Mouse (Mus musculus) spleen, adult 12 weeks (tissue): ENCODE data around the gene Zmynd11.

ENCODE experiments used
- DNase-seq: peaks from one replicate; pipeline ENCODE4 v3.0.0; 2022; ENCODE audit warnings: low spot score

Gene Zmynd11

DNA sequence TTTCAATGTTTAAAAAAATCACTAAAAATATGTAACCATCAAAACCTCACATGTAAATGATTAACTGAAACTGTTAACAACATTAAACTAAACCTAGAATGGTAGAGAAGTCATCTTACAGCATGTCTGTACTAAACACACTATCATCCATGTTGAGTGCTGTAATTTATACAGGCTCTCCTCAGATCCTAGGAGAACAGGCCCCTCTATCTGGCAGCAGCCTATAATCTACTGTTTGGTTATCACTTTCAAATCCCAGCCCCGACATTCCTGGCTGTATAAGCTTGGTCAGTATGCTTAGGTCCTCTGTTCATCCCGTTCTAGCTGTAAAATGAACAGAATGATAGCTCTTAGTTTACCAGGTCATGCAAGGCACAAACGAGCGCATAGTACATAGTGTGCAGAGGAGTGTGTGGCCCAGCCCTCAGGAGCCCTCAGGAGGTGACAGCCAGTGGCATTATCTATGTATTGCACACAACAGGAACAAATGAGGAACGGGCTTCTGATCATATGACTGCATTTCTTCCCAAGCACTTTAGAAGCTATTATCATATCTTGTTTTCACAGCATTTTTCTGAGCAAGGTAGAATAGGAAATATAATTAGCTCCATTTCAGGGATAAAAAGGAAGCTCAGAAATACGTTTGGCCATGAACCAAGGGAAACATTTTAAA lies 51.5 kb downstream of the Zmynd11 start:
- DNase-seq, result no peak

DNA sequence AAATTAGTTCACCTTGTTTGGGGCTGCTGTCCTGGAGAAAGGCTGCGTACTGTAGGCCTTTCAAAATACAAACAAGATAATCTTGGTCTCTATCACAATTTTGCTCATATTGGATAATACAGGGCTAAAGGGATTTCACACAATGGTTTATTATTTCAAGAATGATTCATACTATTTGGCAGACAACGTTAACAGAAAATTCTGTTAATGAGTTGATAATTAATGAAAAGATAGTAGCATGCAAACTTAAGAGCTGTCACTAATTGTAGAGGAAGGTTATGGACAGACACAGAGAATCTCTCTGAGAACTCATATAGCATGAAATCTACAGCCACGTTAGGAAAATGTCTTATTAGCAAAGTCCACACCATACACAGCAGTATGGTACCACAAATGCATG lies 52.2 kb downstream of the Zmynd11 start:
- DNase-seq, result no peak

DNA sequence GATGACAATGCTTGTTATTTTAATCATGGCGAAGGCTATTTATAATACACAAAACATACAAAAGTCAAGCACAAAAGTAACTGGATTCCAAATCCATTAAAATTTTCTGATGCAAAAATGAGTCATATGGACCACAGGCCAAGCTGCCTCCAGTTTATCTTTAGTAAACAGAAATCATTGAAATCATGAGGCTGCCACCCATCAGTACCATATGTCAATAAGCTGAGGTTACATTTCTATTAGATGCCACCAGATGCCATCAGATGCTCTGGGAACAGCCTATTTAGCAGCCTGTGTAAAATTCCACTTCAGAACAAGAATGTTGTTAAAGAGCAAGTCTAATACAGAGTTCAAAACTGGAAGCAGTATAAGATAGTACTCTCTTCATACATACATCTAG lies 52.7 kb downstream of the Zmynd11 start:
- no peak for DNase-seq

DNA sequence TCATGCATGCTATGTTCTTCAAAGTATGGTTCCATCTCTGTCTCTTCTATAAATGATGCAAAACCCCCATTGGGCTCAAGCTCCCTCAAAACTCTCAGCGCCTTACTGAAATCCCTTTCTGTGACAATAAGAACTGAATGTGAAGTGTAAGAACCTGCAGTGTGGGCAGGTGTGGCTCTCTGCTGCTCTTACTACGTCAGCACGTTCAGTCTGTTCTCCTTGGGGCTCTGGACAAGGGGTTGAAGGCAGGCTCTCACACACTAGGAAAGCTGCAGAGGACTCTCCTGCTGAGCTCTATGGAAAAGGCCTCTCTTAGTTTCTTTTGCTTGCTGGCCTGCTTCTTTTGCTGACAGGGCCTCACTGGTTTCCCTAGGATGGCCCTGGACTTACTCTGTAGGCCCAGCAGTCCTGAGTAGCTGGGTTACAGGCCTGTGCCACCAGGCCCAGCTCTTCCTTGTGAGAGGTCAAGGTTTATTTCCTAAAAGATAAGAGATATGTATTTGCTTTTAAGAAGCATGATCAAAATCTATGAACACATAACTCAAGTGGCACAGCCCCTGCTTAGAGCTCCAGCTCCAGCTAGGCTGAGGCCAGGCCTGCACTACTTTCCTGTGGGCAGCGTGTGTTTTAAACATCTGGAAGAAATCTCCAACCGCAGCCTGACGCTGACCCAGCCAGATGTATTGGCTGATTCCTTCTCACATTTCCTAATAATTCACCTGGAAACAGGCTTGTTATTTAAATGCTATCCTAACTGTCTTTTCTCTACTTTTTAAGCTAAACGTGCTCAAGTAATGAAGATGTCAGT lies 56.5 kb downstream of the Zmynd11 start:
- no peak for DNase-seq

DNA sequence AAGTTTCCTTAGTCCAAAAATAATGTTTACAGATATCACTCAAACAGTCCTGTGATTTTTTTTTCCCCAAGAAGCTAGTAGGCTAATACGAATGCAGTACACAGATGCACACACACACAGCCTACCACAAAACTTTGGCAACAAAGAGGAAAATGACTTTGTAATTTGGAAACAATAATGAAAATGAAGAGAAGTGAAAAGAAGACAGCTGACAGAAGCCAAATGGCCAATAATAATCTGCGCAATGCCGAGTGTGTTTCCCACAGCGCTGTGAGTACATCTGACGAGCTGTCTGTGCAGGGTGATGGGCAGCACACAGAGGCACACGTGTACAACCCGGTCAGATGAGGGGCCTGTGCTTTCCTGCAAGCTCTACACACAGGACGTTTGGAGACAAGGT lies 58.4 kb downstream of the Zmynd11 start:
- no peak for DNase-seq

DNA sequence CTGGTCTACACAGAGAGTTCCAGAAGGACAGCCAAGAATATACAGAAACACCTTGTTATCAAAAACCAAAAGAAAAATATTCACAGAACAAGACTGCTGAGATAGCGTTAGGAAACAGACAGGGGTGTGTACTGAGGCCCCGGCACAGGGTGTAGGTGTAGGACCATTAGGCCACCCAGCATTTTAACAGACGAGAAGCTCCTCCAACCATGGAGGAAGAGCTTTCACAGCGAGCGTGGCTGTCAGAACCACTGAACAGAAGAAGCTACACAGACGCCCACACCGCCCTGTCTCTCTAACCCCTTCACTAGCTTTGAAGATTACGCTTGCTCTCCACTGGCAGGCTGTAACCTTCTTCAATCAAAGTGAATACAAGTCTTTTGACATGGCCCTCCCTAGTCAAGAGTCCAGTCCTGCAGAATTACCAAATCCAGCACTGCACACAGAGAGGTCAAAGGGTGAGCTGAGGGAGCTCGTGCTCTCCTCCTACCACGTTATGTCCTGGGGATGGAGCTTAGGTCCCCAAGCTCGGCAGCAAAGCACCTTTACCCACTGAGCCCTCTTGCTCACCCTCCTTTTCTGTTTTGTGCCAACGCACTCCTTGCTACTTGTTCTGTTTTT lies 62.4 kb downstream of the Zmynd11 start:
- no peak for DNase-seq

DNA sequence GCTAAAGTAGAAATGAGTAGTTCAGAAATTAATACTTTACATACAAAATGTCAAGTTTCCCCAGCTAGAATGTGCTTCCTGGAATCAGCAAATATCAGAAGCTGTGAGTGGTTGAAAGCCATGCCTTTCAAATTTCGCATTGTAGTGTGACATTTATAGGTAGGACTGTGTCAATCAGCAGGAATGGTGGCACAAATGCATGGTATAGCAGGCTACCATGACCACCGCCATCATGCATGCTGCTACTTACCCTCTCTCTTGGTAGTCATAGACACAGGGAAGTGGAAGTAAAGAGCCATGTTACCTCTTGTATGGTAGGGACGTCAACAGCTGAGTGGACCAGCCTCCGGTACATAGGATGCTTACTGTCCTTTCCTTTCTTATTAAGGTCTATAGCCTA lies 67.8 kb downstream of the Zmynd11 start:
- DNase-seq, result no peak

DNA sequence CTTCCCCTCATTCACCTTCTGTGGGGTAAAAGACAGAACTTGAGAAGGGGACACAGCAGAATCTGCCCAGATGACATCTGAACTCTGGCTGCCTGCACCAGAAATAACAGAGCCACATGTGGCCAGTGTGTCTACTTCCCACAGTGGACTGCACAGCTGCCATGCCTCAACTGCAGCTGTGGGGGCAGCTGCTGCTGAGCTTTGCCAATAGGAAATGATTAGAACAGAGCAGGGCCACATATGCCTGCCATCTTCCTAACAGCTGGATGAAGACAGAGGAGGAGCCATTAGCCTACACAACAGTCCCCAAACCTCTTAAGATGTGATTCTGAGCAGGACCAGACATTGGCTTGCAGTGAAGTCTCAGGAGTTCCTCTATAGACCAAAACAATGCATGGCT lies 69.3 kb downstream of the Zmynd11 start:
- no peak for DNase-seq

DNA sequence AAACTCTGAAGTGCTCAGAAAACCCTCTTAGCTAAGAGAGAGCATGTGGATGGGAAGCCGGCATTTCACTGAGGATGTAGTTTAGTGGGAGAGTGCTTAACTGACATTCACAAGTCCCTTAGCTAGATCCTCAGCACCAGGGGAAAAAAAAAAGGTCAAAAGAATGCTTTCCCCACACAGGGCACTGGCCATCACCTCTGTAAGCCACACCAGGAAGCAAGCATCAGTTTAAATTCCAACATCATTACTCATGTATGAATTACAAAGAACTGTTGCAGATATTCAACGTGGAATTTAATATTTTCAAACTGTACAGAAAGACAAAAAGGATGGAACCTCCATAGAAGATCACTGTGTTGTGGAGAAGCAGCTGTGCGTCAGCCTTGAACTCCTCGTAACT lies 69.7 kb downstream of the Zmynd11 start:
- no peak for DNase-seq

DNA sequence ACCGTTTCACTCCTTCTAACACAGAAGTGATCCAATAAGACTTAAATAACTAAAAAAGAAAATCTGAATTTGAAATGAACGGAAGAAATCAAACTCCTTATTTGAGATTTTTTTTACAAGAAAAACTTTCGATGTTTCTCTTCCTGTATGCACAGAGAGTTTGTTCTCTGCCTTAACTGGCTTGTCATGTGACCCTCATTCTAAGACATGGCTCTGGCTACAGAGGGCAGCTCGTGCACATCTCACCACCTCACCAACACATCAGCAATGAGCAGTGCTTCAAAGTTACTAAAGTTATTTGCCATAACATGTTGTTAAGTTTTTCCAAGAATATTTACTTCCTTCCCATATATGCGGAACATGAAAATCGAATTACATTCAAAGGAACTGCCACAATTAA lies 70.5 kb downstream of the Zmynd11 start:
- DNase-seq, result no peak

DNA sequence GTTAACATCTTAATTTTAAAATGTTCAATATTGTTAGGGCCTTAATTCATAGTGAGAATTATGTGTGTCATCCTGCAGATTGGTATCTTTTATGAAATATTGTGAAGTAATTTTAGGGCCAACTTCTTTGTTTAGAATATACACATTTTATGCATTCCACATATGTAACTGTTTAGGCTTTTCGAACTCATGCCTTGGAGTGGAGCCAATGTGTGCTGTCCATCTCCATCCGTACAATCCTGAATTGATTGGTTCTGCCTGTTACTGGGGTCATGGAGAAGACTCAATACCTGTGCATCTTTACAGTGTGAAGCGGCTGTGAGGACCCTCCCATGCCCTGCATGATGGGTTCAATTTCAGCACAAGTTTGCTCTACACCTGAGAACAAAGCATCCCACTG lies 72.3 kb downstream of the Zmynd11 start:
- no peak for DNase-seq

DNA sequence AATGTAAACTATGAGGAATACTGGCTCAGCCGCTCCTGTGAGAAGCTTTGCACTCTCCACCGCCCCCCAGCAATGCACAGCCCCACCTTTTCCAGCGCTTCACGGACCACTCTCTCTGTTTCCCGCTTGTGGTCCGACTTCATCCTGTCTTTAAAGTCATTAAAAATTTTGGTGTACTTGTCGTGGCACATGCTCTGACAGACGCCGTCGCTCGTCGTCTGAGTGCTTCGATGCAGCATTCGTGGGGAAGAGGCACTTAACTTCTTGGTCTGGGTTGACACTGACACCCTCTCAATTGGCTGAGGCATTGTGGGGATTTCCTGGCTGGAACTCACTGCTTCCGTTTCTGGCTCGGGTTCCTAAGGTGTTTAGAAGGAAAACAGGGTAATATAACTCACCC lies 75.8 kb downstream of the Zmynd11 start:
- no peak for DNase-seq

DNA sequence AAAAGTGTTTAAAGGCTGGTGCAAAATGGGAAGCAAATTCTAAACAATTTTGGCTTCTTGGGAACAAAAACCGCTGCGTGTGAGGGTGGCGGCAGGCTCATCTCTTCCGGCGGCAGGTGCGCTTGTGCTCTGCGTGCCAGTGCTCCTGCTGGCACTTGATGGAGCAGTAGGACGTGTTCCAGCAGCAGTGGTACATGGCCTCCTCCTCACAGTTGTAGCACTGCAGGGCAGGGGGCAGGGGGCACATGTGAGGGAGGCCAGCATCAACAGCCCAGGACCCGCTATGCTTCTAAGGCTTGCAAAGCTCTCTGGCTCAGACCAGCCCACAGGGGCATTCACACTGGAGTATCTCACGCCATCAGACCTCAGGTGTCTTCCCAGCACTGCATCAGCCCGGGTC lies 78.4 kb downstream of the Zmynd11 start:
- DNase-seq, result no peak

DNA sequence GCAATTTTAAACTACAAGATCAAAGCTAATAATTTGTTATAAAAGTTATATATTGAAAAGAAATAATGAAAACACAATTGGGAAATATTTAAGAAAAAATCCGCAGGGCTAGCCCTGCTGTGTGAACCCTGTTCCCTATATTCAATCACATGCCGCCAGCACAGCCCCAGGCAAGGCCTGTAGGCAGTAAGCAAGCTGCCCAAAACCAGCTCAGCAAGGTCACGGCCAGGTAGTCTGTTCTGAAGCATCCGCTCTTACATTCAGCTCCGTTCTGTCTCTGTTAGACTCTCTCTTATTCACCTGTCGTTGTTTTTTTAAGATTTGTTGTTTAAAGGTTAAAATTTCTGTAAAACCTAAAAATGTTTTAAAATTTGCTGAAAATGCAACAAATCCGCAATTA lies 78.9 kb downstream of the Zmynd11 start:
- no peak for DNase-seq

DNA sequence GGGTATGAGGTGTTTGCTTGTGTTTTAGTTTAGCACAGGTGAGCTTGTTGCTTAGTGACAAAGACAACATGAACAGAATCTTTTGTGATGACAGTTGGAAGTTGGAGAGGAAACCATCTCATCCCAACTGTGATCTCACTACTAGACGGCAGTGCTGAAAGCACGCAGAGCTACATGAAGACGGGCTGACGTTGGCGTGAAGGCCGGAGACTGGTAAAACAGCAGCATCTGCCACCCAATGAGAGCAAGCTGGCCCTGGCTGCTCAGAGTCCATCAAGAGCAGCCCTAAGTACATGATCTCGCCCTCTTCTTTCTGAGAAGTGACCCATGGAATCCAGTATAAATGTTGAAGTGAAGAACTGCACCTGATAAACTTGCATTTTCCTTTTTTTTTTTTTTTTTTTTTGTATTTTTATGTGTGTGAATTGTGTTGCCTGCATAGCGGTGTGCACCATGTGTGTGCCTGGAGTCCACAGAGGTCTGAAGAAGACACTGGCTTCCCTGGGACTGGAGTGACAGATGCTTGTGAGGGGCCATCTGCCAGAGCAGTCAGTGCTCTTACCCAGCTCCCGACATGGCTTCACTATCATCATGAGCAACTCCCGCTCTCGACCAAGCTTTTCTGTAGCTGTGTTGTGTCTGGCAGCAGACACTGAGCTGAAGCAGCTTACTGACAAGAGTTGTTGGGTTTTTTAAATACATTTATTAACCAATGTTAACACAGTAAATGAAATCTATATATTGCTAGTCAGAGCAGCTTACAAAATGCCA lies 80.8 kb downstream of the Zmynd11 start:
- DNase-seq, result no peak

DNA sequence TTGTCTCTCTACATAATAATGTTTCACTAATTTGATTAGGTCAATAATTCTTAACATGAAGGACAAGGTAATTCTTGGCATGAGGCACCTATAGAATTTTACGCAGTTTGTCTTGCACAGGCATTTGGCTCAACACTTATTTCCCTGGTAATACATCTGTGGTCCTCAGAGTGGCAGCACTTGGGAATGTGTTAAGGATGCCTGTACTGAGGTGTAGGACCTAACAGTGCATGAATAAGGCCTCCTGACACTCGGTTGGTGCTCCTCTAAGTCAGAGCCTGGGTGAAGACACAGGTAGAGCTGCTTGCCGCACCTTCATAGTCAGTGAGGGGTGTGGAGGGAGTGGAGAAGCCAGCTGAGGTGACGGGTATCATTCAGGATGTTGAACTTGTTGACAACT lies 81.8 kb downstream of the Zmynd11 start:
- no peak for DNase-seq

DNA sequence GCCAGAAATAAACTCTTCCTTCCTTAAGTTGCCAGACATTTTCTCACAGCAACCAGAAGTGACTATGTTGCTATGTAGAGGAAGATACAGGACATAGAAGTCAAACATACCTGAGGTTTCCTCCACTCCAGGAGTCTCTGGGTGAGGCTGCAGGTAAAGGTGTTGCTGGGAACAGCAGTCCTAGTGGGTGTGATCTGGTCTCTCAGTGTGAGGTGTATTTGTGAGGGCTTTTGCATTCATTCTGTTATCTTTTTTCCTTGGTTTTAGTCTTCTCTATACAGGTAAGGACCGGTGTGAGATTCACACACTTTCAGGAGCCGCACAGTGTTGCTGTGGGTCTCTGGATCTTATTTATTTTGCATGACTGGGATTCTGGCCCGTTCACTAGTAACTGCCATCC lies 83.6 kb downstream of the Zmynd11 start:
- no peak for DNase-seq

DNA sequence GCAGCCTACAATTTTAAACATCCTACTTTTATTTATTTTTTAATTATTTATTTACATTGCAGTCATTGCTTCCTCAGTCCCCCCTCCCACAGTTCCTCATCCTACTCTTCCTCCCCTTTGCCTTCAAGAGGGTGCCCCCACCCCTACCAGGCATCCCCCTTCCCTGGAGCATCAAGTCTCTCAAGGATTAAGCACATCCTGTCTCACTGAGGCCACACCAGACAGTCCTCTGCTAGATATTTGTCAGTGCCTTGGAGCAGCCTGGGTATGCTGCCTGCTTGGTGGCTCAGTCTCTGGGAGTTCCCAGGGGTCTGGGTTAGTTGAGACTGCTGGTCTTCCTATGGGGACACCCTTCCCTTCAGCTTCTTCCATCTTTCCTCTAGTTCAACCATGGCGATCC lies 91.0 kb downstream of the Zmynd11 start:
- no peak for DNase-seq

DNA sequence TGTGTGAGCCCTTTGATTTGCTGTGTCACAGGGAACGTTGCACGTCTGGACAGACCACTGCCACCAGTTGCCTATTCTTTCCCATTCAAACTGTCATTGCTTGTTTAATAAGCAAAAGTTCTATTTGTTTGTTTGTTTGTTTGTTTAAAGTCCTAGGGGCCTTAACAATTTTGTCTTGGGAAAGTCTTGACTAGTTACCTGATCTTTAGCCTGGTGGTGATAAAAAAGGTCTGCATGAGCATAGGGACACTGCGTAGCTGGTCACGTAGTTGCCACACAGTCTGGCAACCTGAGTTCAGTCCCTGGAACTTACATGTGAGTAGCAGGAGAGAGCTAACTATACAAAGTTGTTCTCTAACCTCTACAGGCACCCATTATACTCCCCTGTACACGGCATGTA lies 95.9 kb downstream of the Zmynd11 start:
- DNase-seq, result no peak

DNA sequence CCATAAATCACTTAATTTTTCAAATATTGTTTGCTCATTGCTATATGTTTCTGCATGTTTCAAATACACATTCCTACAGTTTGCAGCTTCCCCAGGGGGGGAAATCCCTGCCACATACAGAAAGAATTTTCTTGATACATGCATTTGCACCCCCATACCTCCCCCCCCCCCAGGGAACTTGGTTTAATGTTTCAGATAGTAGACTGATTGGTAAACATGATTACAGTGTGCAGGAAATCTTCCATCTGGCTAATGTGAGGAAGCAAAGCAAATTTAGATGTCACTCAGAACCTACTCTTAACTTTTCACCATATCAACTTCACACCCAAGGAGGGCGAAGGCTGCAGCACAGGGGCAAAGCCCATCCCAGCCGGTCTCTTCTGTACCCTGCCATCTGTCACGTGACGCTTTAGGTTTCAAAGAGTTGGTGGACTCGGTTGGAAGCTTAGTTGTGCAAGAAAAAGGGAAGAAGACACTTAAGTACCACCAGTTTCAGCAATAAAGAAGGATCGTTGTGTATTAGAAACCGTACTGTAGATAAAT lies 97.1 kb downstream of the Zmynd11 start:
- no peak for DNase-seq

DNA sequence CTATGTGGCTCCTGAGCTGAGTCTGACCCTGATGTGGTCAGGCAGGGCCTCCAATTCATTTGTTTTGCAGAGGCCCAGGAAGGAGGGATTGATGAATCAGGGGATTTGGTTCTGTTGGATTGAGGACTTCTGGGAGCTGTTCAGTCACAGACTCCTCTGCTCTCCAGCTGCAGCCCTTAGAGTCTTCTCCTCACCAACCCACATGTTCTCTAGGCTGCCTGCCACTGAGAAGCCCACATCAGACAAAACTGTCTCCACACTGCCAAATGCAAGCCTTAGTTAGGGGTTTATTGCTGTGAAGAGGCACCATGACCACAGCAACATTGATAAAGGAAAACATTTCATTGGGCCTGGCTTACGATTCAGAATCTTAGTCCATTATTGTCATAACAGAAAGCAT lies 101.5 kb downstream of the Zmynd11 start:
- no peak for DNase-seq

DNA sequence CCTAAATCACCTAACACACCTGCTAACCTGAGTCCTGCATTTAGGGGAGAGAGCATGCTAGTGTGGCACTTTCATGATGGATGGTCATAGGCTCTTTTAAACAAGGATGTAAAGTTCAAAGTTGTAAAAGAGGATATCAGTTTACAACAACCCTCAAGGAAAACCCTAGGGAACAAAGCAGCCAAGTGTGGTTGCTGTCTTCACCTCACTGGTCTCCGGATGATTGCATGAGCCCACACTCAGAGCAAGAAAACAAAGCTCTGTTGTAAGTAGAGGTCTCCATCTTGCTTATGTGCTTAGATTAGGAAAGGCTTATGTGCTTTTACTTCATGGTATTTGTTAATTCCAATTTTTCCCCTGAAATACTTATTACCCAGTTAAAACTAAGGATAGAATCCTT lies 104.4 kb downstream of the Zmynd11 start:
- no peak for DNase-seq
